Mouse (Mus musculus) sigmoid colon, adult 10 weeks (tissue): Measurements from ENCODE around the gene Sin3b. TPM values are rescaled to one million over a fixed set of nuclear protein-coding genes. Genes with fewer than 3 reads are reported as not detected.

Source experiments
- polyA plus RNA-seq: library from polyadenylated mRNA; stranded (reverse); fragments of 350-450 nt; fragmentation: Illumina TruSeq; extraction: RNeasy Lipid Tissue Mini Kit (QIAGEN cat#74804); gene quantifications from one replicate; pipeline ENCODE4 v1.2.3, GENCODE M21; 2014; ENCODE audit warnings: low read depth, low replicate concordance

Sin3b gene
- 11.3 TPM for polyA plus RNA-seq

DNA sequence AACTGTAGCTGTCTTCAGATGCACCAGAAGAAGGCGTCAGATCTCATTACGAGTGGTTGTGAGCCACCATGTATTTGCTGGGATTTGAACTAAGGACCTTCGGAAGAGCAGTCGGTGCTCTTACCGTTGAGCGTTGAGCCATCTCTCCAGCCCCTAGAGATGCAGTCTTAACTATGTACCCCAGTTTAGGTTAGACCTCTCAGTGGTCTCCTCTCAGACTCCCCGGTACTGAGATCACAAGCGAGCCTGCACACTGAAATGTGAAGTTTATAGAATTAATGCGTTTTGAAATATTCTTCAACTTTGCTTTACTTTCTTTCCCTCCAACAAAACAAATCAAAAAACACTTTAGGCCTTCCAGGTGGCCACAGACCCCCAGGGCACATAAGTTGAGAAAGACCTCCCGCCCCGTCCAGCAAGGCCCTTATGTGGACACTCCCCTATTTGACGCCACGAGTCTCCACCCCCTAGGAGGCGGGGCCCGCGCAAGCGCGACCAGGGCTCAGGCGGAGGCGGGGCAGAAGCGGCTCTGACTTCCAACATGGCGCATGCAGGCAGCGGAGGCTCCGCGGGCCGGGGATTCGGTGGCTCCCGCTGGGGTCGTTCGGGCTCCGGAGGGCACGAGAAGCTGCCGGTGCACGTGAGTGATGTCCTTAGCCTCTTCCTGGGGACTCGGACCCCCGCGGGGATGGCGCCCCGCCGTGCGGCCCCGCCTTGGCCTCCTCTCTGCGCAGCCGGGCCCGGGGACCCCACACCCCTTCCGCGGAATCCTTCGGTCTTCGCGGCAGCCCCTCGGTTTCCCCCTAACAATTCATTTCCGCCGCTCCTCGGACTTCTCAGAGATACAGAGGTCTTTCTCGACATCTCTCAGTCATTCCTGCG, at the start of gene Sin3b:
Sin3b (plus strand) TSS at position 517 of the 882 bp plus-strand sequence.

DNA sequence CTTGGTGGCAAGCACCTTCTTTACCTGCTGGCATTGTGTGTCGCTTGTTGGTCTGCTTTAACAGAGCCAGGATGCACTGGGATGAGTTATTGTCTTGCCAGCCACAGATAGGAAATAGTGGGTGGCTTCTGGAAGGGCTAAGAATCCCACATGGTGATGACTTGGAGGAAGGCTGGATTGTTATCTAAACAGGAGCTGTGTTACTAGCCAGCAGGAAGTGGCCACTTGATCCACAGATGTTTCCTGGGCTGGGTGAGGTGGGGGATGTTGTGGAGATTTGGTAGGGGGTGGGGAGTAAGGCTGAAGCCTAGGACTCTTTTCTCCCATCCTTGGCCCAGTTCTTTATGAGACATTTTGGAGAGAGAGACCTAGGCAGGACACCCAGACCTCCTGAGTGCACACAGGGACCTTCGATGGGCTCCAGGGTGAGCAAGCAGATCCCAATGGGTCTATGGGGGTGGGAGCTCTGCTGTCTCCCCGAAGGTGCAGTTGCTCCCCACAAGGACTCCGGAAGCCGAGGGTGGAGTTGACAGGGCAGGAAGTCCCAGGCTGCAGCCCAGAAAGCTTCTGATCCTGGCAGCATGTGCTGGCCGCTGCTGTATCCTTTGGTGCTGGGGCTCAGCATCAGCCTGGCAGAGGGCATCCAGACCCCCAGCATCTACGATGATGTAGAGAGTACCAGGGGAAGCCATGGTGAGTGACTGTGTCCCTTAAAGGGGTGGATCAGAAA, 38.4 kb downstream of the Sin3b start, which contains the start of gene F2rl3:
F2rl3 (plus strand) TSS at position 559 of the 730 bp plus-strand sequence.

Other genes starting within 250 kb of the Sin3b start
- 5.7 TPM for gene Cherp, start 248.1 kb upstream of the Sin3b start, polyA plus RNA-seq
- 51.3 TPM for gene Slc35e1, start 230.7 kb upstream of the Sin3b start, polyA plus RNA-seq
- 1.6 TPM for gene Med26, start 175.0 kb upstream of the Sin3b start, polyA plus RNA-seq
- 50.4 TPM for gene Smim7, start 152.2 kb upstream of the Sin3b start, polyA plus RNA-seq
- gene Tmem38a, start 151.2 kb upstream of the Sin3b start, polyA plus RNA-seq, result 0.91 TPM
- gene Nwd1, start 76.6 kb upstream of the Sin3b start, polyA plus RNA-seq, result 0.09 TPM
- 0.50 TPM for gene F2rl3, start 38.6 kb downstream of the Sin3b start, polyA plus RNA-seq